Mouse (Mus musculus) embryonic facial prominence, embryonic 10.5 days (tissue): ENCODE data around the gene Zfp146. TPM values are rescaled to one million over a fixed set of nuclear protein-coding genes. Genes with fewer than 3 reads are reported as not detected.
"Not testable (repeated sequence)": the region's sequence is repeated elsewhere in the genome, so short reads cannot be mapped to it uniquely, and the experiment has no call there.

ENCODE experiments used
- DNase-seq: peaks from one replicate; pipeline ENCODE4 v3.0.0-alpha.2; 2017; ENCODE audit warnings: low spot score
- H3K27ac ChIP-seq: fragments of 300-500 bp; sonication (generic); replicated peaks from 2 replicates; pipeline ENCODE4 v1.5.1; 2016; ENCODE audit warnings: mild to moderate bottlenecking
- H3K27me3 ChIP-seq: fragments of 300-500 bp; sonication (generic); replicated peaks from 2 replicates; pipeline ENCODE4 v1.6.1; 2016; ENCODE audit warnings: low read depth, mild to moderate bottlenecking; ENCODE audit not compliant: poor library complexity, severe bottlenecking
- H3K36me3 ChIP-seq: fragments of 300-500 bp; sonication (generic); replicated peaks from 2 replicates; pipeline ENCODE4 v1.6.1; 2016; ENCODE audit warnings: mild to moderate bottlenecking, moderate library complexity
- H3K4me1 ChIP-seq: fragments of 300-500 bp; sonication (generic); 2 replicates; pipeline ENCODE4 v1.6.1; 2016
- H3K4me3 ChIP-seq: fragments of 300-500 bp; sonication (generic); 2 replicates; pipeline ENCODE4 v1.5.1; 2016; ENCODE audit warnings: mild to moderate bottlenecking, moderate library complexity
- H3K9me3 ChIP-seq: fragments of 300-500 bp; sonication (generic); 2 replicates; pipeline ENCODE4 v1.6.1; 2016; ENCODE audit warnings: mild to moderate bottlenecking
- WGBS: fragments of 180-500 bp; shearing (Covaris S2); methylation state at CpG from one replicate; pipeline ENCODE4 v1.1.7; 2016; 5-methylcytosine and 5-hydroxymethylcytosine counted together
- polyA plus RNA-seq: library from polyadenylated mRNA; unstranded; fragments of >200 nt; fragmentation: Nextera tagmentation; extraction: Ambion mirVana; gene quantifications from 2 replicates; pipeline ENCODE4 v1.2.1, GENCODE M21; 2016

Zfp146 gene
- polyA plus RNA-seq, 1 experiment from 2014 or later: 20.1 TPM

DNA sequence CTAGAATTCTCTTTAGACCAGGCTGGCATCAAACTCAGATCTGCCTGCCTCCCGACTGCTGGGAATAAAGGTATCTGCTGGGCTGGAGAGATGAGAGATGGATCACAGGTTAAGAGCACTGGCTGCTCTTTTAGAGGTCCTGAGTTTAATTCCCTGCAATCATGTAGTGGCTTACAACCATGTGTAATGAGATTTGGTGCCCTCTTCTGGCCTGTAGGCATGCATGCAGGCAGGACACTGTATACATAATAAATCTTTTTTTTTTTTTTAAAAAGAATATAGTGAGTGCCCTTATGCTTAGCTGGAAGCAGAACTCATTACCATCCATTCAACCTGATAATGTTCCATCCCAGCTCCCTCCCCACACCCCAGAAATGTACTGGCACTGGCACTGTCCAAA, 15.5 kb downstream of the Zfp146 start:
- 84% methylated on average over 1 of the region's 1 CpGs for WGBS
- no peak overlapping the region for H3K4me3 ChIP-seq
- H3K9me3 ChIP-seq: peaks cover 95% of the 10 kb centered on the region
- H3K36me3 ChIP-seq: peaks cover 98% of the 10 kb centered on the region
- no peaks in the 10 kb centered on the region for H3K27me3 ChIP-seq
- no peak for DNase-seq
- no peaks in the 10 kb centered on the region for H3K4me1 ChIP-seq
- H3K27ac ChIP-seq: no peak overlapping the region

- peaks cover 67% of the 10 kb centered on the region for H3K9me3 ChIP-seq
- 95% methylated on average over 5 of the region's 5 CpGs for WGBS
- no peak overlapping the region for H3K27ac ChIP-seq
- no peak for DNase-seq
- H3K36me3 ChIP-seq: peaks cover 73% of the 10 kb centered on the region
- H3K27me3 ChIP-seq: no peaks in the 10 kb centered on the region
- peaks cover 3% of the 10 kb centered on the region; the same call in 1 of the 2 replicates for H3K4me1 ChIP-seq
- H3K4me3 ChIP-seq: no peak overlapping the region
These were observed 22.5 kb downstream of the Zfp146 start for GRCm38 (mm10) chr7:30147011-30147410.

DNA sequence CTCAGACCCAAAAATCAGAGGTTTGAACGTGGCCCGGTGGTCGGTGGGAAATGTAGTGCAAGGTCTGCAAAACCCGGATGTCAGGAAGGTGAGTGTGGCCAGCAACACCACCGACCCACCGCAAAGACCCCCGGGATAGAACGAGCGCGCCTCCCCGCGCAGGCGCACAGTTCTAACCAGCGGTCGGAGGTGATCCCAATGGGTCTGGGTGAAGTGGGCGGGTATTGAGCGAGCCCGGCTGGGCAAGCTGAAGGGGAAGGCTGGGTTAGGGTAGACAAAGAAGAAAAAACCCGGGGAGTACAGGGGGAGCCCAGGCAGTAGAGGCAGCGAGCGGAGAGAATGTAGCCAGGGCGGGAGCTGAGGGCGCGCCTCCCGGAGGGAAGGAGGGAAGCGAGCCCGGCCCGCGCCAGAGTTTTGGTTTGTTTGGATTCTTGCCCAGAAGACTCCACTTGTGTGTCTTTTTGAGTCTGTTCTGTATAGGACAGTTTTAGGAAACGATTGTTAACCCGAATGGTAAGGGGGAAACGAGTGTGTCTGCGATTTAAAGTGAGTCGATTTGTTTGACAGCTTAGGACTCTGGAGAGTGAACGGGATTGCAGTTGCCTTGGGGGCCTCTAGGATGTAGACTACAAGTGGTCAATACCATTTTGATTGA, 25.9 kb downstream of the Zfp146 start:
- H3K4me3 ChIP-seq: peak overlapping the region; percentile 62
- WGBS: 3% methylated on average over 35 of the region's 35 CpGs

GRCm38 (mm10) chr7:30143170-30143554, 26.4 kb downstream of the Zfp146 start:
- peak overlapping the region; percentile 89 for H3K27ac ChIP-seq
- peaks cover 3% of the 10 kb centered on the region; the same call in 1 of the 2 replicates for H3K4me1 ChIP-seq
- WGBS: 17% methylated on average over 8 of the region's 8 CpGs
- H3K9me3 ChIP-seq: peaks cover 31% of the 10 kb centered on the region
- peaks cover 63% of the 10 kb centered on the region for H3K36me3 ChIP-seq
- DNase-seq: no peak
- H3K27me3 ChIP-seq: no peaks in the 10 kb centered on the region
- H3K4me3 ChIP-seq: peak overlapping the region; percentile 62

More for the DNA sequence above, 25.9 kb downstream of the Zfp146 start:
- peak overlapping the region; percentile 89 for H3K27ac ChIP-seq
- peak; percentile 94 for DNase-seq
- no peaks in the 10 kb centered on the region for H3K27me3 ChIP-seq
- peaks cover 3% of the 10 kb centered on the region; the same call in 1 of the 2 replicates for H3K4me1 ChIP-seq
- H3K36me3 ChIP-seq: peaks cover 63% of the 10 kb centered on the region
- H3K9me3 ChIP-seq: peaks cover 36% of the 10 kb centered on the region

DNA sequence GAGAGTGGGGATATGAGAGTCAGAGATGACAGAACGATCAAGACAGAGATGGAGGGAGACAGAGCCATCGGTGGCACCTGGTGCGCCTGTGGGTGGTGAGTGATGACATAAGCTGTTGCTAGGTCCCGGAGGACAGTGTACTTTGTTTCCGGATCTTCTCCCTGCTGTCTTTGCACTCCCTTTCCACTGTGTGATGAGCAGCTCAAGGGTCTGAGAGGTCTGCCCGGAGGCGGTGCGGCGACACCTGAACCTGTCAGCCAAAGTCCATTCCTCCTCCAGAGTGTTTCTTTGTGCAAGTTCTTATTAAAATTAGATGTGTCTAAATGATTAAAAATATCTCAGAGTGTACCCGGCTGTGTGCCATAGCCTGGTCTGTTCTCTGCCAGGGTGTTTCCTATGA, 32.7 kb downstream of the Zfp146 start:
- Histone ChIP-seq H3K27ac (no peak overlapping the region), H3K36me3 (peaks cover 90% of the 10 kb centered on the region), H3K27me3 (no peaks in the 10 kb centered on the region)

DNA sequence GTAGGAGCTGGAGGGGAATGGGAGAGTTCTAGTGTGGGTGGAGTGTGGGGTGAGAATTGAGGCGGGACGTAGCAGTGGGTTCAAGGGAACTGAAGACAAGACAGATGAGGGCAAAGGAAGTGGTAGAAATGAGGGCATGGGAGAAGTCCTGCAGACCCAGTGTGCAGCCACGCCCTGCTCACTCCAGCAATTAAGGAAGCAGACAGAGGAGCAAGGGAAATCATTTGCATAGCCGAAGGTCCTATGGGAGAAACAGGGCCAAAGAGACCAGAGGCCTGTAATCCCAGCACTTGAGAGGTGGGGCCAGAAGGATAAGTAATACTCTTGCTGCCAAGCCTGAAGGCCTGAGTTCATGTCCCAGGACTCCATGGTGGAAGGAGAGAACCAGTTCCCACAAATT, 37.2 kb downstream of the Zfp146 start:
- Histone ChIP-seq H3K4me1 (no peaks in the 10 kb centered on the region), H3K36me3 (peaks cover 93% of the 10 kb centered on the region), H3K27ac (no peak overlapping the region), H3K4me3 (no peak overlapping the region), H3K27me3 (no peaks in the 10 kb centered on the region), H3K9me3 (peaks cover 14% of the 10 kb centered on the region)
- DNase-seq: no peak
- WGBS: 96% methylated on average over 4 of the region's 4 CpGs

More for the DNA sequence above, 32.7 kb downstream of the Zfp146 start:
- Histone ChIP-seq H3K9me3 (peaks cover 17% of the 10 kb centered on the region), H3K4me1 (no peaks in the 10 kb centered on the region), H3K4me3 (no peak overlapping the region)
- WGBS: 92% methylated on average over 10 of the region's 10 CpGs
- no peak for DNase-seq

DNA sequence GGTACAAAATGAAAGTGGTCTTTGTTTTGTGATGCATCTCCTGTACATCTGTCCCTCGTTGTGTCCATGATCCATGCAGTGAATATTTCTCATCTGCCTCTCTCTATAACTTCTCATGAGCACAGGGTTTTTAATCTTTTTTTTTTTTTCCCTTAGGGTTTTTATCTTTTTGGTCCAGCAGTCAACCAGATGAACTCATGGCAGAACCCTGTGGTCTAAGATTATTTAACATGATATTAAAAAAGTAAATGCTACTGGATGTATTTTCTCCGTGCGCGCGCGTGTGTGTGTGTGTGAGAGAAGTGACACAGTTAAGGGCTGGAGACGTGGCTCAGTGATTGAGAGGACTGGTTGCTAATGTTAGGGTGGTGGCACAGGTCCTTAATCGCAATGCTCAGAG, 39.6 kb downstream of the Zfp146 start:
- Histone ChIP-seq H3K36me3 (peaks cover 91% of the 10 kb centered on the region), H3K9me3 (peaks cover 14% of the 10 kb centered on the region), H3K27ac (no peak overlapping the region), H3K27me3 (no peaks in the 10 kb centered on the region), H3K4me1 (no peaks in the 10 kb centered on the region), H3K4me3 (no peak overlapping the region)
- no peak for DNase-seq
- WGBS: 93% methylated on average over 8 of the region's 8 CpGs

DNA sequence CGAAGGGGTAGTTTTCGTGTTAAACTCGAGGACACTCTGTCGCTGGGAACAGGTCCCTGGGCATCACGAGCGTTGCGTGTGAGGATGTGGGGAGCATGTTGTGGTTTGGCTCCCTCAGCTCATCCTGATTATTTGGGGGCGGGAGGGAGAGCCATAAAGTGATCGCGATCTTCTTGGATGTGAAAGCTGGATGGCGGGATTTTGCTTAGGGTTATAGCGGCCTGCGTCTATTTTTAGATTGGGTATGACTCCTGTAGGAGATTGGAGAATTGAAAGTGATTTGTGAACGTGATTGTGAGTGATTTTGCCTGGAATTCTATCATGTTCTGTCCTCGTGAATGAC, 47.4 kb downstream of the Zfp146 start:
- H3K27me3 ChIP-seq: no peaks in the 10 kb centered on the region
- WGBS: 12% methylated on average over 15 of the region's 15 CpGs
- peaks cover 16% of the 10 kb centered on the region for H3K4me1 ChIP-seq
- peaks cover 9% of the 10 kb centered on the region; the same call in 1 of the 2 replicates for H3K9me3 ChIP-seq
- no peak for DNase-seq
- H3K27ac ChIP-seq: peak overlapping the region; percentile 86
- peaks cover 19% of the 10 kb centered on the region for H3K36me3 ChIP-seq
- H3K4me3 ChIP-seq: peak overlapping the region; percentile 73

DNA sequence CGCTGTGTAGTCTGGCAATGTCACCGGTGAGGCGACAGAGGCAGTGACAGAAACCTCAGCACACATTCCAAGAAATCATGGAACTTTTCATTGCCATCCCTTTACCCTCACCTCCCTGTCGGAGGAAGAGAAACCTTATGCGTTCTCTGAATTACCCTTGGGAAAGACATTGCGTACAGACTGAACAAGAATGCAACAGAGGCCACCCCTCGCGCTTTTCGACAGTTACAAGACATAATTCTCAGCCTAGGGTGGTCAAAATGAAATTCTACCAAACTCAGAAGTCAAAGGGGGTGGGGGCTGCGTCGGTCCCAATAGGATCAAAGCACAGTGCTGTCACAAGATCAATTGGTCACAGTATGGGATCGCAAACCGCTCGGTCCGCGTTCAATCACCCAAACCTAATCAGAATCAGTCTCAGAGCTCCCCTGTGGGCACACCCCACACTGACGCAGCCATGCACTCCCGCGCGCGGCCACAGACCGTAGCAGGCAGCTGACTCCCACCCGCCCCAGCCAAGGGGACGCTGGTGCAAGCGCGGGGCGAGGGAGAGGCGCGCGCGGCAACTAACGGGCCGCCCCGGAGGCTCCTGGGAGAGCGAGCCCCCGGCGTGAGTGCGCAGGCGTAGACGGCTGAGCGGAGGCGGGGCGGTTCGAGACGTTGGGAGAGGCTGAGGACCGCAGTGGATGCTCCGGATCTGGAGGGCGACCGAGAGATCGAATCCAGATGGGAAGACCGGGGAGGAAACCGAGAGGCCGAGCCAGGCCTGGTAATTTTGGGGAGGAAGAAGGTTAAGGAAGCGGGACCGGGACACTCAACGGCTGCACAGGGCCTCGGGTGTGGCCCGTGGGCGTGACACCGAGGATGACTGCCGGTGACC, 48.0 kb downstream of the Zfp146 start, which contains the start of gene Zfp382:
TSS of gene Zfp382 (plus strand) at position 635 of the 880 bp plus-strand sequence.
- H3K27me3 ChIP-seq: no peaks in the 10 kb centered on the region
- H3K4me1 ChIP-seq: peaks cover 16% of the 10 kb centered on the region
- 1% methylated on average over 61 of the region's 61 CpGs for WGBS
- H3K36me3 ChIP-seq: peaks cover 13% of the 10 kb centered on the region
- peak within 1 kb of the TSS; percentile 86 for H3K27ac ChIP-seq
- H3K4me3 ChIP-seq: peak within 1 kb of the TSS; percentile 73
- DNase-seq: peak; percentile 95
- H3K9me3 ChIP-seq: peaks cover 9% of the 10 kb centered on the region; the same call in 1 of the 2 replicates

- H3K27me3 ChIP-seq, H3K36me3 ChIP-seq, H3K4me3 ChIP-seq, DNase-seq, H3K27ac ChIP-seq: not testable (repeated sequence)
- peaks cover 42% of the 10 kb centered on the region for H3K9me3 ChIP-seq
- H3K4me1 ChIP-seq: peaks cover 15% of the 10 kb centered on the region
- 95% methylated on average over 12 of the region's 12 CpGs for WGBS
These were observed 51.6 kb downstream of the Zfp146 start for GRCm38 (mm10) chr7:30117935-30118334.

- H3K27me3 ChIP-seq: no peaks in the 10 kb centered on the region
- 0 out of 2 replicates have a peak, but pooled peaks cover 1% of the 10 kb centered on the region for H3K4me1 ChIP-seq
- peaks cover 6% of the 10 kb centered on the region; the same call in 1 of the 2 replicates for H3K36me3 ChIP-seq
- DNase-seq: no peak
- H3K4me3 ChIP-seq: no peak overlapping the region
- no peak overlapping the region for H3K27ac ChIP-seq
- WGBS: 93% methylated on average over 5 of the region's 5 CpGs
- H3K9me3 ChIP-seq: peaks cover 42% of the 10 kb centered on the region
These were observed 53.5 kb downstream of the Zfp146 start for GRCm38 (mm10) chr7:30116076-30116475.
